Mouse (Mus musculus) bone marrow macrophage, adult 2 months (primary cell): Measurements from ENCODE around the gene S100a4.

Experiments used
- CTCF ChIP-seq: IDR thresholded peaks from 2 replicates; pipeline ENCODE4 v1.5.1; 2012; ENCODE audit warnings: low read depth, mild to moderate bottlenecking, low read length, moderate library complexity
- POLR2A ChIP-seq: IDR thresholded peaks from 2 replicates; pipeline ENCODE4 v1.6.1; 2012; ENCODE audit warnings: mild to moderate bottlenecking, low read depth, low read length, borderline replicate concordance

GRCm38 (mm10) chr3:90599401-90599800 lies 4.2 kb upstream of the S100a4 start:
- TF ChIP-seq CTCF: no peak
- TF ChIP-seq POLR2A: no peak
